Mouse (Mus musculus) embryonic facial prominence, embryonic 15.5 days (tissue): Measurements from ENCODE around the gene Gm6592. TPM values are rescaled to one million over a fixed set of nuclear protein-coding genes. Genes with fewer than 3 reads are reported as not detected.
A peak's percentile ranks its signal among the peaks of the same experiment; 100 is the strongest.
"Not testable (repeated sequence)": the region's sequence is repeated elsewhere in the genome, so short reads cannot be mapped to it uniquely, and the experiment has no call there.

Experiments used
- ATAC-seq: fragments of 200-750 bp; cut with Nextera tagmentation; 2 replicates; pipeline ENCODE4 v1.8.0; 2017; ENCODE audit warnings: low read depth, moderate TSS enrichment; ENCODE audit not compliant: insufficient number of reproducible peaks, low FRiP score, low TSS enrichment
- H3K27ac ChIP-seq: fragments of 300-500 bp; sonication (generic); replicated peaks from 2 replicates; pipeline ENCODE4 v1.5.1; 2015; ENCODE audit warnings: mild to moderate bottlenecking, inconsistent platforms
- H3K27me3 ChIP-seq: fragments of 300-500 bp; sonication (generic); 2 replicates; pipeline ENCODE4 v1.6.1; 2015; ENCODE audit warnings: inconsistent platforms
- H3K36me3 ChIP-seq: fragments of 300-500 bp; sonication (generic); 2 replicates; pipeline ENCODE4 v1.6.1; 2015; ENCODE audit warnings: mild to moderate bottlenecking, inconsistent platforms
- H3K4me1 ChIP-seq: fragments of 300-500 bp; sonication (generic); 2 replicates; pipeline ENCODE4 v1.6.1; 2015; ENCODE audit warnings: inconsistent platforms
- H3K4me2 ChIP-seq: fragments of 300-500 bp; sonication (generic); replicated peaks from 2 replicates; pipeline ENCODE4 v1.6.1; 2015; ENCODE audit warnings: mild to moderate bottlenecking, inconsistent platforms
- H3K4me3 ChIP-seq: fragments of 300-500 bp; sonication (generic); replicated peaks from 2 replicates; pipeline ENCODE4 v1.5.1; 2015; ENCODE audit warnings: mild to moderate bottlenecking, inconsistent platforms
- H3K9ac ChIP-seq: fragments of 300-500 bp; sonication (generic); 2 replicates; pipeline ENCODE4 v1.6.1; 2015; ENCODE audit warnings: inconsistent platforms
- H3K9me3 ChIP-seq: fragments of 300-500 bp; sonication (generic); replicated peaks from 2 replicates; pipeline ENCODE4 v1.6.1; 2016; ENCODE audit warnings: inconsistent platforms
- WGBS: fragments of 180-500 bp; shearing (Covaris S2); methylation state at CpG from one replicate; pipeline ENCODE4 v1.1.7; 2015; 5-methylcytosine and 5-hydroxymethylcytosine counted together
- polyA plus RNA-seq: library from polyadenylated mRNA; unstranded; fragments of >200 nt; fragmentation: Nextera tagmentation; extraction: Ambion mirVana; gene quantifications from 2 replicates; pipeline ENCODE4 v1.2.1, GENCODE M21; 2015

Gene Gm6592
- not detected in 2 replicates for polyA plus RNA-seq

DNA sequence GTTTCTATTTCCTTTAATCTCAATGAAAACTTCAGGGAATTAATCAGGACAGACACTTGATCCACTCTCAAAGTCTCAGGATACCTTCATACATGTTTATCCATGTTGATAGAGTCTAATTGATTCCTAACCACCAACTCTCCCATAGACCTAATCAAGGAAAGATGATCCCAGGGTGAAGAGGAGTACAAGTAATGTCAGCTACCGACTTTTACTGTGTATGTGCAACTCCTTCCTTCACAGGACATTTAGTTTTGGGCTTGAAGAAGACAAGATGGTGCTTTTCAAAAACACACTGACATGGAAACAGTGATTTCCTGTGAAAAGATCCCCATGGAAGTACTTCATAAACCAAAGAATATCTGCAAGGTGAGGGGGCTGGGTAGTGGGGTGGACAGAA is at the start of gene Gm6592:
Gm6592 (plus strand) TSS at position 301 of the 400 bp plus-strand sequence.
- Histone ChIP-seq H3K4me1 (no peaks in the 10 kb centered on the region), H3K4me2 (no peak within 1 kb of the TSS), H3K9me3 (no peaks in the 10 kb centered on the region), H3K27ac (no peak within 1 kb of the TSS), H3K36me3 (no peaks in the 10 kb centered on the region), H3K27me3 (no peaks in the 10 kb centered on the region), H3K4me3 (no peak within 1 kb of the TSS), H3K9ac (no peak within 1 kb of the TSS)
- 77% methylated on average over 1 of the region's 1 CpGs for WGBS
- ATAC-seq: no peak

DNA sequence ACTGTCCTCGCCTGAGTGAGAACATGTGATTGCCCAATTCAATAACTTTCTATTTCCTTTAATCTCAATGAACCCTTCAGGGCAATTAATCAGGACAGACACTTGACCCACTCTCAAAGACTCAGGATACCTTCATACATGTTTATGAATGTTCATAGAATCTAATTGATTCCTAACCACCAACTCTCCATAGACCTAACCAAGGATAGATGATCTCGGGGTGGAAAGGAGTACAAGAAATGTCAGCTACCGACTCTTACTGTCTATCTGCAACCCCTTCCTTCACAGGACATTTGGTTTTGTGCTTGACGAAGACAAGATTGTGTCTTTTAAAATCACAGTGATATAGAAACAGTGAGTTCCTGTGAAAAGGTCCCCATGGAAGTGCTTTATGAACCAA is 40.4 kb upstream of the Gm6592 start, which contains the start of gene Ssxb5:
Ssxb5 (plus strand) TSS at position 301 of the 400 bp plus-strand sequence.
- H3K36me3 ChIP-seq, H3K4me3 ChIP-seq, ATAC-seq, H3K9me3 ChIP-seq, H3K9ac ChIP-seq, H3K27me3 ChIP-seq, H3K27ac ChIP-seq, H3K4me1 ChIP-seq, H3K4me2 ChIP-seq: not testable (repeated sequence)
- 71% methylated on average over 4 of the region's 4 CpGs for WGBS

DNA sequence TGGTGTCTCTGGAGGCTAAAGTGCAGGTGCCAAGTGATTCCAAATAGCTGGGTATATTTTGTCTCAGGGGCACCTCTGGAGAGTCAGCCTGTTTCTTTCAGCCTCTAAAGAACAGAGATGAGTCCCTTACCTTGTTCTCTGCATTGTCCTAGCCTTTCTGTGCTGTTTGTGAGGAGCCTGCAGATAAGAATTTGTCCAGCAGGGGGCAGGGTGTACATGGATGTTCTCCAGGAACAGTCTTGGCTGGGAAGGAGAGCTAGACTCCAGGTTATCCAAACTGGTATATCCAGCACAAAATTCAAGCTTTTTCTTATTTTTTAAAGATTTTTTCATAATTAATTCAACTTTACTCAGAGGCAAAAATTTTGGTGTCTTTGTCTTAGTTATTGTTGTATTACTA is 11.8 kb upstream of the Gm6592 start:
- Histone ChIP-seq H3K4me1 (no peaks in the 10 kb centered on the region), H3K36me3 (no peaks in the 10 kb centered on the region), H3K9me3 (no peaks in the 10 kb centered on the region), H3K27me3 (no peaks in the 10 kb centered on the region), H3K4me2 (no peak overlapping the region), H3K9ac (no peak overlapping the region), H3K27ac (no peak overlapping the region), H3K4me3 (no peak overlapping the region)
- no peak for ATAC-seq

DNA sequence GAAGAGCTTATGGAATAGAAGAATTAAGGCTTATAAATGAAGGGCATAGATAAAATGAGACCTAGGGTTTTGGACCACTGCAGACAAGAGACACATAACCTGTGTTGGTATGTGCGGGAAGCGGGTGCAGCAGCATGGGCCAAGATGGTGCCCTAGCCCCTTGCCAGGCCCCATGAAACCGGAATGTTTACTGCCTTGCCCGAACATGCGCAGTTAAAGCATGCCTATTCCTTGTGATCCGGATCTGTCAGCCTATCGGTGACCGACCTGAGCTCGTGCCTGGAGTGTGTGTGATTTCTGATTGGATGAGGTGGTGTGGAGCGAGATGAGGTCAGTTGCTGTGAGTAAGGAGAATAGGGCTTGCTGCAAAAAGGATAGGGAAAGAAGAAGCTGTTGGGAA is 8.7 kb downstream of the Gm6592 start:
- Histone ChIP-seq H3K36me3 (no peaks in the 10 kb centered on the region), H3K9ac (no peak overlapping the region), H3K9me3 (no peaks in the 10 kb centered on the region), H3K27me3 (no peaks in the 10 kb centered on the region), H3K4me1 (no peaks in the 10 kb centered on the region), H3K4me3 (no peak overlapping the region), H3K4me2 (no peak overlapping the region), H3K27ac (no peak overlapping the region)
- no peak for ATAC-seq
- WGBS: 89% methylated on average over 10 of the region's 10 CpGs

DNA sequence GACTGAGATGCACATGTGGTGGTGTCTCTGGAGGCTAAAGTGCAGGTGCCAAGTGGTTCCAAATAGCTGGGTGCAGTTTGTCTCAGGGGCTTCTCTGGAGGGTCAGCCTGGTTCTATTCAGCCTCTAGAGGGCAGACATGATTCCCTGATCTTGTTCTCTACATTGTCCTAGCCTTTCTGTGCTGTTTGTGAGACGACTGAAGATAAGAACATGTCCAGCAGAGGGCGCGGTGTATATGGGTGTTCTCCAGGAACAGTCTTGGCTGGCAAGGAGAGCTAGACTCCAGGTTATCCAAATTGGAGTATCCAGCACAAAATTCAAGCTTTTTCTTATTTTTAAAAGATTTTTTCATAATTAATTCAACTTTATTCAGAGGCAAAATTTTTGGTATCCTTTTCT is 20.5 kb downstream of the Gm6592 start:
- 5% methylated on average over 3 of the region's 3 CpGs for whole genome bisulfite sequencing
- not testable (repeated sequence) for H3K36me3 ChIP-seq, ATAC-seq, H3K9ac ChIP-seq, H3K4me3 ChIP-seq, H3K27ac ChIP-seq, H3K27me3 ChIP-seq, H3K4me2 ChIP-seq, H3K4me1 ChIP-seq, H3K9me3 ChIP-seq

DNA sequence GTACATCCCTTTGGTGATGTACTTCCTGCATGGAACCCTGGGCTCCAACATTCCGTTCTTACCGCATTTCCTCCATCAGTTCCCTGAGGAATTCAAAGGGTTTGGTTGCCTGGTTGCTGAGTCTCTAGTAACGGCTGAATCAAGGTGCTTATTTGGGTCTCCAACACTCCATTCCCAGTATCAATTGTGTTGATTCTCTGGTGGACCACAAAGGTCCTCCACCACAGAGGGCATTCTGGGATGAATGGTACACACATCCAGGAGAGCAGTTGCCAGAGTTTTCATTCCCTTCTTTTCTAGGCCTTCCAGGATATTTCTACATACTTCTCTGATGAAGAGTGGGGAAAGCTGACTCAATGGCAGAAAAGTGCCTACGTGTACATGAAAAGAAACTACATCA is 30.2 kb downstream of the Gm6592 start, which contains the start of gene Gm5751:
Gm5751 (plus strand) TSS at position 301 of the 400 bp plus-strand sequence.
- ATAC-seq, H3K27me3 ChIP-seq, H3K4me2 ChIP-seq, H3K4me1 ChIP-seq, H3K9me3 ChIP-seq, H3K4me3 ChIP-seq, H3K9ac ChIP-seq, H3K27ac ChIP-seq, H3K36me3 ChIP-seq: not testable (repeated sequence)
- WGBS: 96% methylated on average over 3 of the region's 4 CpGs

DNA sequence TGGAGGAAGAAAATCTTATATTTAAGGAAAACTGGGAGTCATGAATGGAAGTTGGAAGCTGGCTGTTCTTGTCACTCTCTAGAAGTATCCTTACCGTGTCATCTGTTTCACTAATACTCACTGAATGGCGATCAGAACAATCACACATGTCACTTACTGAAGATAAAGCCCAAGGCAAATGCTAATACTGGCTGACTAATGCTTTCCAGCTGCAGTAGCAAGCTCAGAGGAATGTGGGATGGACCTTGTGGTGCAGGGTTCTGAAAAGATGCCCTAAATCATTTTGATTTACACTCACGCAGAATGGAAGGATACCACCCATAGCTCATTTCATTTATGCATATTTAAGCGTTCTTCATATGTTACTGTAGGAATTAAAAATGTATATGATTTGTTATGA is 40.5 kb downstream of the Gm6592 start:
- no peak overlapping the region for H3K4me3 ChIP-seq

DNA sequence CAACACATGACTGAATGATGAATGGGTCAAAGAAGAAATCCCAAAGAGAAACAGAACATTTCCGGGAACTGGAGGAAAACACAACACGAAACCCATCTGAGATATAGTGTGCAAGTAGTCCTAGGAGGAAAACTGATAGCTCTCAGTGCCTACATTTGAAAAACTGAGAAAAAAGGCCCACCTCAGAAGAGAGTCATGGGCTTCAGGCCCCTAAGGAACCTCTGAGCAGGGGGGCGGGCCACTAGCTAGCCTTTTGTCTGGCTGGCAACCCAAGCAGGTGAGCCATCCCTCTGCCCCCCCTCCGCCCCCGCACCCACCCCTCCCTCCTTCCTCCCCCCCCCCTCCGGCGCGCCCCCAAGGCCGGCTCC is 48.2 kb downstream of the Gm6592 start:
- Histone ChIP-seq H3K27me3 (no peaks in the 10 kb centered on the region), H3K4me3 (peak overlapping the region; percentile 55), H3K4me2 (peak overlapping the region; percentile 61), H3K9me3 (no peaks in the 10 kb centered on the region), H3K36me3 (no peaks in the 10 kb centered on the region), H3K27ac (no peak overlapping the region; the same call in 1 of the 2 replicates), H3K4me1 (no peaks in the 10 kb centered on the region), H3K9ac (no peak overlapping the region)
- 40% methylated on average over 2 of the region's 9 CpGs for WGBS
- ATAC-seq: 0 out of 2 replicates have a peak, but pooled peaks have one; percentile 4

More for the DNA sequence above, 40.5 kb downstream of the Gm6592 start:
- no peaks in the 10 kb centered on the region for H3K27me3 ChIP-seq
- no peaks in the 10 kb centered on the region for H3K36me3 ChIP-seq
- no peaks in the 10 kb centered on the region for H3K4me1 ChIP-seq
- no peaks in the 10 kb centered on the region for H3K9me3 ChIP-seq
- 50% methylated on average over 4 of the region's 4 CpGs for WGBS
- H3K27ac ChIP-seq: no peak overlapping the region
- H3K4me2 ChIP-seq: no peak overlapping the region
- no peak overlapping the region for H3K9ac ChIP-seq
- no peak for ATAC-seq

DNA sequence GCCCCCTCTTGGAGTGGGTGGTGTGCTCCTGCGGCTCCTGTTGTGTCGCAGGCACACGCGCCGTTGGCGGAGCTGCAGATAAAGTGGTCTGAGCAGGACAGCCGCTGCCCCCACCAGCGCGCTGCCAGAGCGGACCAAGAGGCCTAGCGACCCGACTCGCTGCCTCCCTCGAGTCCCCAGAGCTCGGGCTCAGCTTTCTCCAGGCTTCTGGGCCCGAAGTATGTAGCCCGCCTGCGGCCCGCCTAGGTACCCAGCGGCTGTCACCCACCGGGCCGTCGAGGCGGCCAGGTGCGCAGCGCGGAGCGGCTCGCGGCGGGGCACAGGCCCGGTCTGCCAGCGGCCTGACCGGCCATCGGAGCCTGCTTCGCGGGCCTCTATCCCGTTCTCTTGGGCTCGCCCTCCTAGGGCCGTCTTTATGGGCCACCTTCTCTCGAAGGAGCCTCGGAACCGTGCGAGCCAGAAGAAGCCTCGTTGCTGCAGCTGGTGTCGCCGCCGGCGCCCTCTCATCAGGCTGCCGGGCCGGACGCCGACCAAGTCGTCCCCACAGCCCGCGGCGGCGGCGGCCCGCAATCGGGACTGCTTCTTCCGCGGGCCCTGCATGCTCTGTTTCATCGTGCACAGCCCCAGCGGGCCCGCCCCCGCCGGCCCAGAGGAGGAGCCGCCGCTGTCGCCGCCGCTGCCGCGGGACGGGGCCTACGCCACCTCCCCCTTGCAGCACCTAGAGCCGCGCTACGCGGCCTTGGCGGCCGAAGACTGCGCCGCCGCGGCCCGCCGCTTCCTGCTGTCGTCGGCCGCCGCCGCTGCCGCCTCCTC is 48.8 kb downstream of the Gm6592 start, which contains the start of gene B630019K06Rik:
B630019K06Rik (plus strand) TSS at position 40 of the 813 bp plus-strand sequence.
- ATAC-seq: peak; percentile 90
- peak within 1 kb of the TSS; percentile 53 for H3K9ac ChIP-seq
- peak within 1 kb of the TSS; percentile 55 for H3K4me3 ChIP-seq
- no peaks in the 10 kb centered on the region for H3K4me1 ChIP-seq
- WGBS: 16% methylated on average over 59 of the region's 95 CpGs
- no peaks in the 10 kb centered on the region for H3K9me3 ChIP-seq
- no peaks in the 10 kb centered on the region for H3K36me3 ChIP-seq
- H3K4me2 ChIP-seq: peak within 1 kb of the TSS; percentile 61
- peak within 1 kb of the TSS; percentile 74 for H3K27ac ChIP-seq
- H3K27me3 ChIP-seq: no peaks in the 10 kb centered on the region

DNA sequence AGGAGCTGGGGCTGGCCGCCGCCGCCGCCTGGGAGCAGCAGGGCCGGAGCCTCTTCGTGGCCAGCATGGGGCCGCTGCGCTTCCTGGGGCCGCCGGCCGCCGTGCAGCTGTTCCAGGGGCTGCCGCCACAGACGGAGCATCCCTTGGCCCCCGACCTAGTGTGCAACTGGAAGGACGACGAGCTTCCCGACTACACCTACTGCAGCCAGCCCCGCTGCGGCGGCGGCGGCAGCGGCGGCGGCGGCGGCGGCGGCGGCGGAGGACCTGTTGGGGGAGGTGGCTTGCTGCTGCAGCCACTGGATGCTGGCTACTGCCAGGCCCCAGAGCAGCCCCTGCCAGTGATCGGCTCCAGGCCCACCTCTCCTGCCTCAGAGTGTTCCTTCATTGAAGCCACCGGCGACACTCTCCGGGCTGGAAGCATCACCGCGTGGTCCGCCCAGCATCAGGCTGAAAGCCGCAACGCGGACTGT is 49.4 kb downstream of the Gm6592 start:
- Histone ChIP-seq H3K9ac (peak overlapping the region; percentile 53), H3K27ac (peak overlapping the region; percentile 74), H3K9me3 (no peaks in the 10 kb centered on the region), H3K4me2 (peak overlapping the region; percentile 61), H3K4me3 (peak overlapping the region; percentile 55), H3K27me3 (no peaks in the 10 kb centered on the region), H3K4me1 (no peaks in the 10 kb centered on the region), H3K36me3 (no peaks in the 10 kb centered on the region)
- ATAC-seq: peak; percentile 59; the same call in 1 of the 2 replicates
- 6% methylated on average over 18 of the region's 42 CpGs for whole genome bisulfite sequencing
